Mouse (Mus musculus) right cerebral cortex, adult 2 months (tissue): Measurements from ENCODE around the gene Astn1.

Experiments
- DNase-seq, 2 experiments: peaks; one replicate each; pipeline ENCODE4 v3.0.0; 2021 to 2022; ENCODE audit warnings: low spot score in 2 of 2

The Astn1 gene

GRCm38 (mm10) chr1:158414198-158414597 is 52.1 kb downstream of the Astn1 start:
- DNase-seq: no peak

DNA sequence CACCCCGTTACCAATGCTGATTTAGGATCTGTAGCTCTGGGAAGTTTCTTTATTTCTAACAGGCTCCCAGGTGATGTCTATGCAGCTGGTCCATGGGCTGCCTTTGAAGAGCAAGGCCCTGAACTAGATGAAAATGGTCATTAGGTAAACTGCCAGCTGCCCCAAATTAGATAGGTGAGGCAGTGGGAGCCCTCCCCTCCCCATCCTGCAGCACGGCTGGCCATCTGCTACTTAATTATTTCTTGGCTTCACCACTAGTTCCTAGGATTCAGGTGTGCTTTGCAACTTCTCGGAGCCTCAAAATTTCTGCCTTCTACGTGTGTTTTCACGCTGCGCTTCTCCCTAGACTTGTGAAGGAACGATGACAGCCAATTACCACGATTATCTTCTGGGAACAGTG is 59.4 kb downstream of the Astn1 start:
- DNase-seq: no peak

- no peak for DNase-seq
Observed at GRCm38 (mm10) chr1:158422739-158423138, 60.7 kb downstream of the Astn1 start.

- DNase-seq: no peak
Observed at GRCm38 (mm10) chr1:158446071-158446470, 84.0 kb downstream of the Astn1 start.

- no peak for DNase-seq
Observed at GRCm38 (mm10) chr1:158447956-158448355, 85.9 kb downstream of the Astn1 start.

DNA sequence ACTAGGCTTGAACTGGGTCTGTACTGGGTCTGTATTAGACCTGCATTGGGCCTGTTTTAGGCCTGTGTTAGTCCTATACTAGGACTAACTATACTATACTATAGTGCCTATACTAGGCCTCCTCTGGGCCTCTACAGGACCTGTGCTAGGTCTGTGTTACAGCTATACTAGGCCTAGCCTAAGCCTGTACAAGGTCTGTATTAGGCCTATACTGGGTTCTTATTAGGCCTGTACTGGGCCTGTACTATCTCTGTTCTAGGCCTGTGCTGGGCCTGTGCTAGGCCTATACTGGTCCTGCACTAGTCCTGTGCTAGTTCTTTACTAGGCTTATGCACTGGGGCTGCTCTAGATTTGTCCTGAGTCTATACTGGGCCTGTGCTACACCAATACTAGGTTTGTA is 90.6 kb downstream of the Astn1 start:
- no peak for DNase-seq

- no peak for DNase-seq
Observed at GRCm38 (mm10) chr1:158453587-158453986, 91.5 kb downstream of the Astn1 start.

DNA sequence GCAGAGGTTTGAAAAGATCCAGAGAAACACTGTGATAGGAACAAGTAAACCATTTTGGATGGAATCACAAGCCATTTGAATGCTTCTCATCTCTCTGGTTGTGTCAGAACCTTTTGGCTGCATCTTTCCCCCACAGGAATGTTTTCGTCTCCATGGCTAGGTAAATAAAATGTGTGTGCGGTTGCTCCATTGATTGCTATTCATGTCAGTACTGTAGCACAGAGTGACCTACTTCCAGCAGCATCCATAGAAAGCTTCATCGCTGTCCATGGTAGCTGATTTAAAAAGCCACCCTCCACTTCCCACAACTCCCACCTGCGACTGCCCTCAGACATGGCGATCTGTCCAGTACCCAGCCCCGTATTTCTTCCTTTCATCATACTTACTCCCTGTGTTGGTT is 101.9 kb downstream of the Astn1 start:
- peak in 1 of 2 experiments; percentile 33 for DNase-seq

DNA sequence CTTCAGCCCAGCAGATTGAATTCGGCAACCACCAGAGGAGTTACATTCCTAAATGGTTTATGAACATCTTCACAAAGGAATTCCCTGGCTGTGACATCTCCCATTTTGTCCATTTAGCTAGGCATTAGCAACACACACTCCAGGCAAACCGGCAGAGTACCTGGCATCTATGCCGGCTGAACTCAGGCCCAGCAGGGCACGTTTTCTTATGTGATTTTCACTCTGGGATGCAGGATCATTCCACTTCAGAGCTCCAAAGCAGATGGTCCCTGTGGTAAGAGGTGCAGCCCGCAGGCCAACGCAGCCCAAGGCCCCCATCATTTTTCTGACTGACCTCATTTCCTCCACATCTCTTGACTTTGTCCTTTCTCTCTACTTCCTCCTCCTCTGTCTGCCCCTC is 103.2 kb downstream of the Astn1 start:
- no peak for DNase-seq

- DNase-seq: no peak
Observed at GRCm38 (mm10) chr1:158477841-158478240, 115.8 kb downstream of the Astn1 start.

GRCm38 (mm10) chr1:158480285-158480684 is 118.2 kb downstream of the Astn1 start:
- no peak for DNase-seq

- DNase-seq: no peak
Observed at GRCm38 (mm10) chr1:158483733-158484132, 121.7 kb downstream of the Astn1 start.

- DNase-seq: no peak
Observed at GRCm38 (mm10) chr1:158489521-158490021, 127.5 kb downstream of the Astn1 start.

DNA sequence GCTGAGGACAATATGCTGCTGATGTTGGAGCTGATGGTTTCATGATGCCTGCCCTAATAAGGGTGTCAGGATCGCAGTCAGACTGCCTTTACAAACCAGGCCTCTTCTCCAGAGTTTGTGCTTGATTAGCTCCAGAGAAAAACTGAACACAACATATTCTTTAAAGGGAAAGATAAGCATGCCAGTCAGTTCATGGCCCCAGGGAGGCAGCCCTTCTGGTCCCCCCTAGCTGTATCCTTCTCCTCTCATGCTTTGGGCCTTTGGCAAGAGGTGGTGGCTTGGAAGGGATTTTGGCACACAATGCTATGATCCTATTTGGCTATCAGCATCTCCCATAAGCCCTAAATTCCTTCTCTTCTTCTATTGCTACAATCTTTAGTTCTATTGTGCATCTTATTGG is 128.1 kb downstream of the Astn1 start:
- DNase-seq: no peak

GRCm38 (mm10) chr1:158493289-158493688 is 131.2 kb downstream of the Astn1 start:
- DNase-seq: no peak

GRCm38 (mm10) chr1:158500140-158500539 is 138.1 kb downstream of the Astn1 start:
- no peak for DNase-seq

DNA sequence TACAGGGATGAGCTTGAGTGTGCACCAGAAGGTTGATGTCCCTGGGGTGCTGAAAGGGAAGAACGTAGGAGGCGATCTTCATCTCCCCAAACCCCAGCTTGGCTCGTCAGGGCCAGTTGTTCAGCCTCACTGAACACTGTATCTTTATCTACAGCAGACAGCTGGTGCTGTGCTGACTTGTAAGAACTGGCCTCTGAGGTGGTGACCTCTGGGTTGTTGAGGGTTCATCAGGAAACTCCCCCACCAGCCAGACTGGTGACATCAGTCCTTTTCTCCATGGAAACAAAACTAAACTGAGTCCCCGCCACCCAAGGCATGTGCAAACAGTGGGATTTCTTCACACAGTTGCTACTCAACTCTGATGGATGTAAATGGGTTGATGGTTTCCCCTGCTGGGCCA is 138.9 kb downstream of the Astn1 start:
- DNase-seq: no peak

DNA sequence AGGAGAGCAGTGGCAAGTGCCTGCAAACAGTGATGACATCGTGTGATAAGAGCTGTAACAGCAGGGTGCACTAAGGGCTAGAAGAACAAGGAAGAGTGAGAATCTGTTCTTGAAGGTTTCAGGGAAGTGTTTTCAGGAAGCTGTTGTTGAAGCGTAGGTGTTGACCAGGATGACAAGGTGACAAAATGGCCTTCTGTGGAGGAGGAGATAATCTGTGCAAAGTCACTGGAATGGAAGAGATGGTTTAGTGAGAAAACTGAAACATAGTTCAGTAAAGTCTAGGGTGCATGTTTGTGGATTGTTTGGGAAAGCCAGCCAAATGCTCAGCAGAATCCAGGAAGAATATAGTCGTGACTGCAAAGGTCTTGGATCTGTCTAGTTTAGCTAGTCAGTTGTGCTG is 145.5 kb downstream of the Astn1 start:
- DNase-seq: peak in 1 of 2 experiments; percentile 39

GRCm38 (mm10) chr1:158509112-158509855 is 147.2 kb downstream of the Astn1 start:
- peak; percentile 46 for DNase-seq

GRCm38 (mm10) chr1:158510478-158511207 is 148.6 kb downstream of the Astn1 start:
- DNase-seq: no peak

DNA sequence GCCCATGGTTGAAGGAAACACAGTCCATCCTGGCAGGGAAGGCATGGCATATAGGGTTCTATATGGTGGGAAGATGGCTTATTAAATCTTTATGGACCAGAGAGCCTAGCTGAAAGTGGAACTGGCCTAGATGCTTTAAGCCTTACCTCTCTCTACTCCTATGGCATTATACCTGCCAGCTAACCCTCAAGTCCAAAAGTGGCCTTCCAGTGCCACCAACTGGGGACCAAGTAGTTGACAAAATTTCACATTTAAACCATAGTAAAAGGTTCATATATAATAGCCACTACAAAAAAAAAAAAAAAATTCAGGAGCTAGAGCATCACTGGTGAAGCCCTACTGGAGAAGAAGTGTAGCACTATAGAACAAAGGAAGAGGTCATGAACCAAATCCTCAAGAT is 150.0 kb downstream of the Astn1 start:
- DNase-seq: no peak

GRCm38 (mm10) chr1:158512636-158513035 is 150.6 kb downstream of the Astn1 start:
- DNase-seq: peak; percentile 77 to 80

DNA sequence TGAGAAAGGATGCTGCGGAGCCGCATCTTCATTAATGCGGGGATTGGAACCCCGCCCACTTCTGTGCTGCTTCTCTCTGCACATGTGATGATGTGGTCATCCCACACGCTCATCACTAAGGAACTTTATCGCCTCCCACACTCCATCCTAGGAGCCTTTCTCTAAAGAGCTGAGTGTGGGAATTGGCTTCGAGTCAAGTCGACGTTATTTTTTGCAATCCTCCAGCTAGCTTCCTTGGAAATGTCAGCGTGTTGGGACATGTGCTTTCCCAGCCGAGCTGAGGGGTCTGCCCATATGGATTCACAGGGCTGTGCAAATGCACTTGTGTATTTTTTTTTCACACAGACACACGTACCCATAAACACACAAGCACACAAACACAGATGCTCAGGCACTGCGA is 151.5 kb downstream of the Astn1 start:
- DNase-seq: peak; percentile 87 to 88
